Mouse (Mus musculus) adrenal gland, postnatal 10 days (tissue): Measurements from ENCODE around the gene Pald1. TPM values are rescaled to one million over a fixed set of nuclear protein-coding genes. Genes with fewer than 3 reads are reported as not detected.

ENCODE experiments used
- DNase-seq: peaks from one replicate; pipeline ENCODE4 v3.0.0; 2021; ENCODE audit warnings: mixed read lengths
- total RNA-seq, 2 experiments: library from RNA; stranded (reverse); gene quantifications; 2 replicates each; pipeline ENCODE4 v1.2.3; 2021

The Pald1 gene
- total RNA-seq, 2 experiments from 2014 or later: 53.0 to 66.0 TPM

DNA sequence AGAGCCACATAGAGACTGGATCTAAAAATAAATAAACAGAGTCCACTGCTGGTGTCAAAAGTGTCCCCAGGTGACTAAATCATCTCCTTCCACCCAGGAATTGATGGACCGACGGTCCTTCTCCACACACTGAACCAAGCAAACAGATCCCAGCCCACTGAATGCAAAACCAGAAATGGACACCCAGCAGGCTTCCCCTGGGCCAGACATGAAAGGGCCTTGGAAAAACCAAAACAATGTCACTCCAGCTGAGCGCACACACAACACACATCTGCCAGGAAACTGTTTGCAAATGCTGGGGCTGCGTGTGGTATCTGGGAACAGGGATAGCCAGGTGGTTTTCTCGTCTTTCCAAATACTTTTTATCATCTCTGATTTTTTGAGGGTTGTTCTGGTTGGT, 13.6 kb downstream of the Pald1 start:
- no peak for DNase-seq

DNA sequence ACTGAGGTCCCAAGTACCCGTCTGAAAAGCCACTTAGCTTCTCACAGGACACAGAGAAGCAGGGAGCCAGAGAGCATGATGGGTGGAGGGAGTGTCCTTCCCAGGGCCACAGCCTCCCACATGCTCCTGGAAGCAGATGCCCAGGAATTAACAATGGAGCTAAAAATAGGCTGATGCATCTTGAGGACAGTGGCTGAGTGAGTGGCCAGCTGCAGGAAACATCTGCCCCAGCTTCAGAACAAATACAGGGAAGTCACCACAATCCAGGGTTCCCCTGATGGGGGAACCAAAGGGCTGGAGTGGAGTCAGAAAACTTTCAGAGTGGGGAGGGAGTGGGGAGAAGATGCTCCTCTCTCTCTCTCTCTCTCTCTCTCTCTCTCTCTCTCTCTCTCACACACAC, 17.4 kb downstream of the Pald1 start:
- DNase-seq: no peak

DNA sequence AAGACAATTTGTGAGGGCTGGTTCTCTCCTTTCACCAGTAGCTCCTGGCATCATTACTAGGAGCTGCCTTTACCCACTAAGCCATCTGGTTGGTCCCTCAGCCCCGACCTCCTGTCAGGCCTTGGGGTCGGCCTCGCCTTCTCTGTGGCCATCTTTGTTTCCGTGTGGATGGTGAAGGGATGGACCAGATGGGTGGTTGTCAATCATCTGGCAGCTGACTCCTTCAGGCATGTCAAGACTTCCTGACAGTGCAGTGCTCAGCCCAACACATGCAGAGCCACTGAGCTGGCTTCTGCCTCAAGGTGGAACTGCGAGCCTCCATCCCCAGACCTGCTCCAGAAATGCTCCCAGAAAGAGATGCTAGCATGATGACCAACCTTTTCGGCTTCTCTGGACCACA, 18.9 kb downstream of the Pald1 start:
- no peak for DNase-seq

- peak; percentile 62 for DNase-seq
Observed at GRCm38 (mm10) chr10:61362992-61363391, 20.3 kb downstream of the Pald1 start.

- DNase-seq: no peak
Observed at GRCm38 (mm10) chr10:61362483-61362882, 20.8 kb downstream of the Pald1 start.

GRCm38 (mm10) chr10:61360667-61361066, 22.7 kb downstream of the Pald1 start:
- no peak for DNase-seq

DNA sequence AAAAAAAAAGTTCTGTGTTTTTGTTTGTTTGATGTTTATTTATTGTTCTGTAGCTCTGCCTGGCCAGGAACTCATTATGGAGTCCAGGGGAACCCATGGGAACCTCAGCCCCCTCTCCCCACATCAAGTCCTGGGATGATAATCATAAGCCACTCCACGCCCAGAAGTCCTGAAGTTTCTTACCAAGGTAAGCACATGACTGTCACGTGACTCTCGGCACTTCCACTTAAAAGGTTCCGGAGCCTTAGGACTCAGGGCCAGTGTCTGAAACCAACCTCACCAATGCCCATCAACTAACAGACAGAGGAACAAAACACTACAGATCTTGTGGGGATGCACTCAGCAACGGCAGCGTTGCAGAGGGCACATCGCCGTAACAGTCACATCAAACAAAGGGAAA, 23.9 kb downstream of the Pald1 start:
- no peak for DNase-seq

- peak; percentile 46 for DNase-seq
Observed at GRCm38 (mm10) chr10:61357658-61358057, 25.7 kb downstream of the Pald1 start.

- DNase-seq: no peak
Observed at GRCm38 (mm10) chr10:61356568-61356967, 26.8 kb downstream of the Pald1 start.

DNA sequence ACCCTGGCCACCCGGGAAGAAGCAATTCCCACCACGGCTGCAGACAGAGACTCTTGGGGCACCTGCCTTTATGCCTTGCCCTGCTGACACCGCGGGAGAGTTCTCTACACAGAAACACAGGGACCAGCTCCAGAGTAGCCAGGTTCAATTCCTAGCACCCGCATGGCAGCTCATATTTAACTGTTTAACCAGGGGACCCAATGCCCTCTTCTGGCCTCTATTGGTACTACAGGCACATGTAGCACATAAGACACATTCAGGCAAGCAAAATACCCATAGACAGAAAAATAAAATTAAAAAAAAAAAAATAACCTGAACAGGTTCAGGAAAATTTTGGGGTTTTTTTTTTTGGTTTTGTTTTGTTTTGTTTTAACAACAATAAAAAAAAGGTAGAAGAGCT, 27.2 kb downstream of the Pald1 start:
- no peak for DNase-seq

GRCm38 (mm10) chr10:61355611-61356010, 27.7 kb downstream of the Pald1 start:
- no peak for DNase-seq

- DNase-seq: no peak
Observed at GRCm38 (mm10) chr10:61351216-61351615, 32.1 kb downstream of the Pald1 start.

DNA sequence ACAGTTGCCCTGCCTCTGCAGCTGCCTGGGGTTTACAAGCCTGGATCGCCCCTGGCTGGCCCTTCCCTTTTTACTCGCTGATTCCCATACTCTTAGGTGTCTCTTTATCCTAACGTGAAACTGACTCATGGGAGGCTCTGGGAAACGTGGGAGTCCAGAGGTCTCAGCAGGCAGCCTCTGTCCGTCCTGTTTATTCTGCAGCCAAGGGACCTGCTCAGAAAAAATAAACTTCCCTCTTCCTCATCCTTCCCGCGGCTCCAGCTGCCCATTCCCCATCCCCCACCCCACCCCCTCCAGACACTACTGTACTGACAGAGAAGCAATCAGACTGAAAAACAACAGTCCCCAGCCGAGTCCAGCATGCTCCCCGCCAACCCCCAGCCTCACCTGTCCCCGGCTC, 37.0 kb downstream of the Pald1 start:
- no peak for DNase-seq

DNA sequence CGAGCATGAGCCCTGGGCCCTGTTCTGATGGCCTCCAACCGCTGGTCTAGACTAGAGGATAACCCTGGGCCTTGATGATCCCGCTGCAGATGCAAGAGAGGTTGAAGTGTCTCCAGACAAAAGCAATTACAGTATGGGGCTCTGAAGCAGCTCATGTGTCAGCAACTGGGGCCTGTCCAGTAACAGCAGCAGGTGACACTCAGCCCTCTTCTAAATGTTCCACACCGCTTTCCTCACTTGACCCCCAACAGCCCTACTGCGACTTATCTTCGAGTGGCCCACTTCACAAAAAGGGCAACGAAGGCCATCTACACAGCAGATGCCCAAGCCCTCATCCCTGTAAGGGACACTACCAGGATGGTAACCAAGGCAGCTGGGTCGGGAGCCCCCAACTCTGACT, 38.2 kb downstream of the Pald1 start:
- DNase-seq: no peak

DNA sequence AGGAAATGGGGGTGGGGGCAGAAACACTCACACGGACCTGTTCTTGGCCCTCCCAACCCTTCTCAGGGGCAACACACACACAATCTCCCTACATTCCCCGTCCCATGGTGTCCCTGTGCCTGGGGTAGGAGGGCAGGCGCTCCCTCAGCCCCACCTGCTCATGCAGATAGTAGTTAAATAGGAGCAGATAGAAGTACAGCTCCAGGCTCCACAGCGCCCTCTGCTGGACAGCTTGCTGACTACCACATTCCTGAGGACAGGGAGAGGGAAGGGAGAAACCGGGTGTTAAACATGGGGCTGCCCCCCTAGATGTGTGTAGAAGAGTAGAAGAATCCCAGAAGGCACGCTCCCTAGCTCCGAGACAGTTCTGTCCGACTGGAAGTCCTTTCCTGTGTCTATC, 39.4 kb downstream of the Pald1 start:
- peak; percentile 84 for DNase-seq

- DNase-seq: no peak
Observed at GRCm38 (mm10) chr10:61342750-61343149, 40.6 kb downstream of the Pald1 start.

DNA sequence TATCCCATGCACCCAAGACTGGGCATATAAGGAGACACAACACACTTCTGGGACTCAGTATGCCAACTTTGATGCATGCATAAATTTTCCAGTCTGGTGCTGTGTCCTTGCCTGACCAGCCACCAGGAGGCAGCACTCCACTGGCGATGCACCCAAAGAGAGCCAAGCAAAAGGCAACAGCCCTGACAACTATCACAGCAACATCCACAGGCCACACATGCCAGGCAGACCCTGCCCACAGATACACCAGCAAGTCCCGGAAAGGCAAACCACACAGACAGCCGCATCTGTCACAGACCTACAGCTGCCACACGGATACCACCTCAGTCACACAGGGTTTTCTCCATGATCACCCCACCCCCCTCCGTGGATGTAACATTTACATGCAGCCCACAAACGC, 41.8 kb downstream of the Pald1 start:
- peak; percentile 87 for DNase-seq

GRCm38 (mm10) chr10:61341045-61341444, 42.3 kb downstream of the Pald1 start:
- DNase-seq: no peak

DNA sequence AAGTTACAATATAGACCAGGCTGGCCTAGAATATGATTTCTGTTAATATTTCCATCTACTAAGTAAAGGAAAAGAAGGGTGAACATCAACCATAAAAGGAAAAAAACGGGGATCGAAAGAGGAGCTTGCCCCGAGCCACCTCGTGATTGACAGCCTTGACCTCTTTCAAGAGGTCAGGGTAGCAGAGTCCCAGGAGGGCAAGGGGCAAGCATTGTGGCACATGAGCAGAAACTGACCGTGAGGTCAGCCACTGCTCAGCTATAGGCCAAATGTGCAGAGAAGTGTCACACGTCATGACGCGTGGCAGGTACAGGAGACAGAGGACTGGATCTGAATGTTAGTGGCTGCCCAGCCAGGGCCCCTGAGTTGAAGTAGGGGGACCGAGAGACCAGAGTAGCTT, 43.1 kb downstream of the Pald1 start:
- DNase-seq: no peak

GRCm38 (mm10) chr10:61339216-61339615, 44.1 kb downstream of the Pald1 start:
- DNase-seq: no peak

DNA sequence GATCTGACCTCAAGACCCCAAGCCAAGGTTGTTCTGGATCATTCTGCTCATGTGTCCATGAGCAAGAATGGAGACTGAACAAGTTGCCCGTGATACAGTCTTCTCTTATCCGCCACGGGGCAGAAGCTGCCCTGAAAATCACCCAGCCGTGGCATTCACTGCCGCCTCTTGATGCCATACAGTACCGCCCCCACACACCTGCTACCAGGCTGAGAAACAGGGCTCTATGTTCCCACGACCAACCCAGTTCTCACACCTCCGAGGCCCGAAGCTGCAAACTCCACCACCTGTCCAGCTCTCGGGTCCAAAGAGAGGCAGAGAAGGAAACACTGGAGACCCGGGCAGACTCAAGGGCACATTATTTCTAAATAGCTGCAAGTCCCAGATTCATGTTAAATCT, 45.7 kb downstream of the Pald1 start:
- no peak for DNase-seq

DNA sequence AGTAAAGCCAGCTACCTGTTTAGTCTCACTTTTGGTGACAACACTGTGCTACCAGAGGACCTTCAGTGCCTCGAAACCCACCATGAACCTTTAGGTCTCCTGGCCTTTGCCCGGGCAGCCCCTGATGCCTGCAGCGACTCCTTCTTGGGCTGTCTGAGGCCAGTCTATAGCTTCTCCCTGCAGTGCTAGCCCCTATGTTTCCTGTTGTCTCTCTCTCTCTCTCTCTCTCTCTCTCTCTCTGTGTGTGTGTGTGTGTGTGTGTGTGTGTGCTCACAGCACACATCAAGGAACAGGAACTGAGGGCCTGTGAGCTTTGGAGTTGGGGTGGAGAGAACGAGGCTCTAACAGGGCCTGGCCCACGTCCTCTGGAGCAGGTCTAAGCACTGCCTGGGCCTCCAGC, 46.7 kb downstream of the Pald1 start:
- no peak for DNase-seq

GRCm38 (mm10) chr10:61336137-61336536, 47.2 kb downstream of the Pald1 start:
- DNase-seq: peak; percentile 90

DNA sequence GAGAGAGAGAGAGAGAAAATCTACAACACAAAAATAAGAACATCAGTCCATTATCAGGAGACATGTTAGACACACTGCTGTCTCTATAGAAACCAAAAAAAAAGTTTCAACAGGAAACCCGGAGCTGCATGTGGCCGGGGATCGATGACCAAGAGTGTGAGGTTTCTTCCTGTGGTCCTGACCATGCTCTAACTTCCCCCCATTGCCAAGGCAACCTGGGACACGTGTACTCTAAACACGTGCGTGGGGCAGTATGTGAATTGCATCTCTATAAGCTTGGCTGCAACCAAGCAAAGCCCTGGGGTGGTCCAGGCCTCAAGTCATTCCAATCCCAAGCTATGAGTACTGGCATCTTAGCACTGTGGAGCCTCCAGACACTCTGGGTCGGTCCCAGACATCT, 48.8 kb downstream of the Pald1 start:
- no peak for DNase-seq

- no peak for DNase-seq
Observed at GRCm38 (mm10) chr10:61331046-61331445, 52.3 kb downstream of the Pald1 start.

DNA sequence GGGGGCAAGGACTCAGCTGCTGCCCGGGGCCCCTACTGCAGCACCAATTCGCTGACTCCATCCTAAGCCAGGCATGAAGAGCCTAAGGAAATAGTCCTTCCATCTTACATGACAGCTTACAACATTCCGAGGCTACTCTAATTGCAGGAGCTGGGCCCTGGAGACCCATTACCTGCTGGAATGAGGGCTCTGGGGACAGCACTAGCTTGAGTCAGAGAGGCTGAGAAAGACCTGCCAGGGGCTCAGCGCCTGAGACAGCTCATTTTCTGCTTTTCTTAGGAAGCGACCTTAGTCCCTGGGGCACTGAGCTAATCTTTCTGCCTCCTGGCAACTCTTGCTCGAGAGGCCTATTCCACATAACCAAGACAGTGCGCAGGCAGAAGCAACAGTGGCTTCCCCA, 54.4 kb downstream of the Pald1 start:
- DNase-seq: no peak
